Comparison of ENCODE assay signal across 11 mouse cellular contexts in the genomic region with DNA sequence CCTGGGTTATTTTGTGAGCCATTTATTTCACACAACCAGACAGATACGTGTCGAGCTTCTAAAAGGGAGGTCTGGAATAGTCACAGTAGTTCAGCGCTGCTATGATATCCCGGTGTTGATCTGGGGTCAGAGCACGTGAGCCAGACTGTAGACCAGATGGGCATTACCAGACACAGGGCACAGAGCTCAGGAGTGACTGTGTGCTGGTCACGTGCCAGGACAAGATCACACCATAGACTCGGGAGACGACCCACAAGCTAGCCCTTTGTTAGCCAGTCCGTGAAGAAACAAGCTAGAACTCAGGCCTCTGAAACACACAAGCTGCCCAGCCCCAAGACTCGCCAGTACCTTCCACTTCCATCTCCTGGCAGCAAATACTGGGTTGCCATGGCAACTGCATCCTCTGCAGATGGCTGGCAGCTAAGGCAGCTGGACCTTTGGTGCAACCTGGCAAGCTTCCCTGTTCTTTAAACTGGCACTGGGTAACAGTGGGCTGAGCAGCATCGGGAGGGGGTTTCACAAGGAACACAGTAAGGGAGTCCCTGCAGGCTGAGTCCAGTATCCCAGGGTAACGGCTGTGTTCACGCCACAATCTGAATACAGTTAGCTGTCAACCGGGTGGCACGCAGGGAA.
A peak's percentile ranks its signal among the peaks of the same experiment; 100 is the strongest.
DNase-seq lines count a peak whose midpoint lies in the region; ATAC-seq and TF ChIP-seq lines count a peak whose summit lies in the region.
"Had no signal": no experiment of that assay in that cellular context is flagged by ENCODE, and none has a peak within 500 bp of the region (broad histone marks: within the 10 kb centered on the region; RNA-seq: fewer than 3 reads in every experiment).

No protein-coding gene starts in this region.

- no peaks in the 10 kb centered on the region for H3K27me3 ChIP-seq in heart, embryonic 14.5 days (ENCODE audit: control insufficient read depth, insufficient read depth, low read length)
- H3K27me3 ChIP-seq in hindbrain, embryonic 15.5 days: no peaks in the 10 kb centered on the region
- no peaks in the 10 kb centered on the region for H3K27me3 ChIP-seq in midbrain, embryonic 11.5 days (ENCODE audit: control insufficient read depth, insufficient read depth, low read length)
- no peaks in the 10 kb centered on the region for H3K27me3 ChIP-seq in stomach, postnatal 0 days (ENCODE audit: control insufficient read depth, insufficient read depth, low read length)
- no peaks in the 10 kb centered on the region for H3K27me3 ChIP-seq in kidney, embryonic 15.5 days
- H3K27me3 ChIP-seq: embryonic facial prominence, embryonic 12.5 days had no signal

- no peak for DNase-seq in heart, postnatal 25 days (ENCODE audit: low spot score)
- DNase-seq in midbrain, embryonic 11.5 days (ENCODE audit: low spot score, missing footprints): peak; percentile 91
- peak; percentile 93 for DNase-seq in telencephalon, adult 2 months (ENCODE audit: low read depth, low spot score)
- no peak for DNase-seq in heart, adult 9 months (ENCODE audit: low spot score in 2 of 2)
- no peak for DNase-seq in stomach, postnatal 0 days (ENCODE audit: low spot score)
- DNase-seq: lung, embryonic 14.5 days had no signal

- H3K9ac ChIP-seq in heart, embryonic 14.5 days (ENCODE audit: low read length): no peak overlapping the region
- H3K9ac ChIP-seq in hindbrain, embryonic 15.5 days: no peak overlapping the region
- H3K9ac ChIP-seq in midbrain, embryonic 11.5 days (ENCODE audit: low read length): no peak overlapping the region
- no peak overlapping the region for H3K9ac ChIP-seq in stomach, postnatal 0 days (ENCODE audit: low read length)
- H3K9ac ChIP-seq in kidney, embryonic 15.5 days: no peak overlapping the region
- H3K9ac ChIP-seq: embryonic facial prominence, embryonic 12.5 days; lung, embryonic 14.5 days had no signal

- no peak overlapping the region for H3K27ac ChIP-seq in heart, embryonic 14.5 days (replicated peaks in 1 of 2; ENCODE audit: control insufficient read depth in 1 of 2, insufficient read depth in 1 of 2, low read depth in 2 of 2, low read length in 2 of 2)
- peak overlapping the region; percentile 85 for H3K27ac ChIP-seq in hindbrain, embryonic 15.5 days (replicated peaks)
- H3K27ac ChIP-seq in midbrain, embryonic 11.5 days (ENCODE audit: low read depth, low read length): no peak overlapping the region; the same call in 1 of the 2 replicates
- no peak overlapping the region for H3K27ac ChIP-seq in stomach, postnatal 0 days (replicated peaks)
- H3K27ac ChIP-seq in kidney, embryonic 15.5 days: no peak overlapping the region
- H3K27ac ChIP-seq: embryonic facial prominence, embryonic 12.5 days had no signal

- peaks cover 28% of the 10 kb centered on the region for H3K36me3 ChIP-seq in heart, embryonic 14.5 days (ENCODE audit: control insufficient read depth, insufficient read depth, low read length)
- peaks cover 34% of the 10 kb centered on the region for H3K36me3 ChIP-seq in hindbrain, embryonic 15.5 days
- H3K36me3 ChIP-seq in midbrain, embryonic 11.5 days (ENCODE audit: control insufficient read depth, insufficient read depth, low read length): peaks cover 14% of the 10 kb centered on the region; the same call in 1 of the 2 replicates
- H3K36me3 ChIP-seq in stomach, postnatal 0 days (ENCODE audit: control insufficient read depth, insufficient read depth, low read length): peaks cover 3% of the 10 kb centered on the region; the same call in 1 of the 2 replicates
- peaks cover 13% of the 10 kb centered on the region; the same call in 1 of the 2 replicates for H3K36me3 ChIP-seq in kidney, embryonic 15.5 days

- H3K4me1 ChIP-seq in heart, embryonic 14.5 days (ENCODE audit: control insufficient read depth in 2 of 2, insufficient read depth in 2 of 2, low read length in 2 of 2): no peaks in the 10 kb centered on the region; a peak in 1 of 4 replicates
- peaks cover 24% of the 10 kb centered on the region for H3K4me1 ChIP-seq in hindbrain, embryonic 15.5 days (replicated peaks)
- H3K4me1 ChIP-seq in midbrain, embryonic 11.5 days (ENCODE audit: control insufficient read depth, insufficient read depth, low read length): peaks cover 15% of the 10 kb centered on the region
- no peaks in the 10 kb centered on the region for H3K4me1 ChIP-seq in stomach, postnatal 0 days (replicated peaks; ENCODE audit: control insufficient read depth, insufficient read depth)
- no peaks in the 10 kb centered on the region for H3K4me1 ChIP-seq in kidney, embryonic 15.5 days
- H3K4me1 ChIP-seq: embryonic facial prominence, embryonic 12.5 days had no signal

- TF ChIP-seq EP300 in stomach, postnatal 0 days (optimal IDR thresholded peaks at IDR 0.05): no peak

- H3K9me3 ChIP-seq in heart, embryonic 14.5 days (ENCODE audit: control insufficient read depth, low read length): 0 out of 2 replicates have a peak, but pooled peaks cover 3% of the 10 kb centered on the region
- no peaks in the 10 kb centered on the region for H3K9me3 ChIP-seq in hindbrain, embryonic 15.5 days
- H3K9me3 ChIP-seq in midbrain, embryonic 11.5 days (ENCODE audit: control insufficient read depth, low read length): no peaks in the 10 kb centered on the region
- H3K9me3 ChIP-seq in stomach, postnatal 0 days (ENCODE audit: control insufficient read depth, low read length): no peaks in the 10 kb centered on the region
- H3K9me3 ChIP-seq in kidney, embryonic 15.5 days (replicated peaks): no peaks in the 10 kb centered on the region

- intact Hi-C loops in heart, postnatal 25 days (cut with DNase I): no loop called here

- 76% methylated on average over 15 of the region's 15 CpGs for WGBS in heart, embryonic 14.5 days
- 38% methylated on average over 15 of the region's 15 CpGs for WGBS in hindbrain, embryonic 15.5 days
- 73% methylated on average over 15 of the region's 15 CpGs for WGBS in midbrain, embryonic 11.5 days
- WGBS in stomach, postnatal 0 days: 83% methylated on average over 15 of the region's 15 CpGs
- WGBS in kidney, embryonic 15.5 days: 82% methylated on average over 15 of the region's 15 CpGs

- ATAC-seq in heart, embryonic 14.5 days (ENCODE audit: insufficient number of reproducible peaks, insufficient read depth, low FRiP score, low read depth): 0 out of 2 replicates have a peak, but pooled peaks have one; percentile 39
- ATAC-seq in hindbrain, embryonic 15.5 days (ENCODE audit: low FRiP score, low read depth): peak; percentile 91
- peak; percentile 29; the same call in 1 of the 2 replicates for ATAC-seq in midbrain, embryonic 11.5 days (ENCODE audit: low FRiP score)
- ATAC-seq in stomach, postnatal 0 days (ENCODE audit: low FRiP score, low TSS enrichment): no peak
- ATAC-seq in kidney, embryonic 15.5 days (replicated peaks; ENCODE audit: low FRiP score): no peak
- ATAC-seq: inflammation-experienced regulatory T-cells, adult 6 months had no signal

- no peak for TF ChIP-seq CTCF in stomach, postnatal 0 days (IDR thresholded peaks at IDR 0.05; ENCODE audit: low read depth)

- no peak overlapping the region for H3K4me3 ChIP-seq in heart, embryonic 14.5 days (ENCODE audit: control insufficient read depth in 1 of 2, insufficient read depth in 1 of 2, low read depth in 1 of 2, low read length in 2 of 2)
- H3K4me3 ChIP-seq in hindbrain, embryonic 15.5 days: no peak overlapping the region
- no peak overlapping the region for H3K4me3 ChIP-seq in midbrain, embryonic 11.5 days (ENCODE audit: low read depth, low read length)
- no peak overlapping the region for H3K4me3 ChIP-seq in stomach, postnatal 0 days (ENCODE audit: low read depth, low read length)
- H3K4me3 ChIP-seq in kidney, embryonic 15.5 days (replicated peaks): no peak overlapping the region
- H3K4me3 ChIP-seq: embryonic facial prominence, embryonic 12.5 days had no signal

- H3K4me2 ChIP-seq in heart, embryonic 14.5 days (ENCODE audit: low read length): no peak overlapping the region
- 0 out of 2 replicates have a peak overlapping the region, but pooled peaks have one; percentile 18 for H3K4me2 ChIP-seq in hindbrain, embryonic 15.5 days
- no peak overlapping the region for H3K4me2 ChIP-seq in midbrain, embryonic 11.5 days
- no peak overlapping the region for H3K4me2 ChIP-seq in stomach, postnatal 0 days (replicated peaks; ENCODE audit: low read depth)
- H3K4me2 ChIP-seq in kidney, embryonic 15.5 days: no peak overlapping the region
- H3K4me2 ChIP-seq: embryonic facial prominence, embryonic 12.5 days; lung, embryonic 14.5 days had no signal

Comparison
In these comparisons a context has a peak if more than half of its experiments do, and no peak if none do; other contexts are left out.
1. ATAC-seq: peak in heart, embryonic 14.5 days (single experiment), hindbrain, embryonic 15.5 days (single experiment) and midbrain, embryonic 11.5 days (single experiment); none in stomach, postnatal 0 days (single experiment) and kidney, embryonic 15.5 days (single experiment).
2. DNase-seq: peak in midbrain, embryonic 11.5 days (single experiment) and telencephalon, adult 2 months (single experiment); none in heart, postnatal 25 days (single experiment), heart, adult 9 months (0 of 2) and stomach, postnatal 0 days (single experiment).